23 mouse cellular contexts compared by ENCODE assay signal in the genomic region with DNA sequence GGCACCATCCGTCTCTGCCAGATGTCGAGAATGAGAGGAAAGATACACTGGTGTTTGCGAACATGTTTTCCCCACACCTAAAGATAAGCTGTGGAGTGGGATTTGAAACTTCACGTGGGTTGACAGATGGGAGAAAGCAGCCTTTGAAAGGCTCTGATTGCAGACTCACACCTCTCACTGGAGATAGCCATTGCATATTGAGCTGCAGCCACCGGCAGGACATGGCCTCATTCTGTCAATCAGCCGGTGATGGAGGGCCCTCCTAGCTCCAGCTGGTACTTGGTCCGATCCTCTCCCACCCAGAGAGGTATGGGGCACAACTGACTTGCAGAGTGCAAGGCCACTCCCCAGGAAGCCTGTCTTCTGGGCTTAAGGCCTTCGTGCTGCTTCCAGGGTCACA.
DNase-seq lines count a peak whose midpoint lies in the region; ATAC-seq and TF ChIP-seq lines count a peak whose summit lies in the region.
"Had no signal": no experiment of that assay in that cellular context is flagged by ENCODE, and none has a peak within 500 bp of the region (broad histone marks: within the 10 kb centered on the region; RNA-seq: fewer than 3 reads in every experiment).

No protein-coding gene starts in this region.

- 31% methylated on average over 8 of the region's 8 CpGs for WGBS in heart, embryonic 14.5 days
- WGBS in hindbrain, embryonic 15.5 days, result 52% methylated on average over 8 of the region's 8 CpGs

- no peak for TF ChIP-seq POLR2A in brain, embryonic 14.5 days (IDR thresholded peaks at IDR 0.05; ENCODE audit: borderline replicate concordance, extremely low read depth, insufficient read depth, insufficient read length, poor library complexity, severe bottlenecking)

- H3K27me3 ChIP-seq in heart, embryonic 14.5 days (ENCODE audit: control insufficient read depth, insufficient read depth, low read length), result no peaks in the 10 kb centered on the region
- H3K27me3 ChIP-seq in hindbrain, embryonic 15.5 days, result no peaks in the 10 kb centered on the region
- H3K27me3 ChIP-seq: embryonic facial prominence, embryonic 13.5 days; intestine, embryonic 15.5 days; midbrain, embryonic 15.5 days had no signal

- no peak overlapping the region for H3K4me2 ChIP-seq in heart, embryonic 14.5 days (ENCODE audit: low read length)
- no peak overlapping the region for H3K4me2 ChIP-seq in hindbrain, embryonic 15.5 days
- H3K4me2 ChIP-seq: embryonic facial prominence, embryonic 13.5 days; heart, embryonic 11.5 days; intestine, embryonic 15.5 days; midbrain, embryonic 15.5 days had no signal

- peaks cover 7 to 10% of the 10 kb centered on the region in 2 experiments for H3K4me1 ChIP-seq in heart, embryonic 14.5 days (ENCODE audit: control insufficient read depth in 2 of 2, insufficient read depth in 2 of 2, low read length in 2 of 2)
- peaks cover 6% of the 10 kb centered on the region; the same call in 1 of the 2 replicates for H3K4me1 ChIP-seq in hindbrain, embryonic 15.5 days (replicated peaks)
- H3K4me1 ChIP-seq: embryonic facial prominence, embryonic 13.5 days had no signal

- H3K4me3 ChIP-seq in heart, embryonic 14.5 days (ENCODE audit: control insufficient read depth in 1 of 2, insufficient read depth in 1 of 2, low read depth in 1 of 2, low read length in 2 of 2), result no peak overlapping the region
- no peak overlapping the region for H3K4me3 ChIP-seq in hindbrain, embryonic 15.5 days
- H3K4me3 ChIP-seq: embryonic facial prominence, embryonic 13.5 days; intestine, embryonic 15.5 days; left cerebral cortex, adult 2 months; midbrain, embryonic 15.5 days; myocyte had no signal

- H3K9me3 ChIP-seq in heart, embryonic 14.5 days (ENCODE audit: control insufficient read depth, low read length), result no peaks in the 10 kb centered on the region
- no peaks in the 10 kb centered on the region for H3K9me3 ChIP-seq in hindbrain, embryonic 15.5 days
- H3K9me3 ChIP-seq: embryonic facial prominence, embryonic 13.5 days; G1E; intestine, embryonic 15.5 days; midbrain, embryonic 15.5 days had no signal

- ATAC-seq in heart, embryonic 14.5 days (ENCODE audit: insufficient number of reproducible peaks, insufficient read depth, low FRiP score, low read depth), result no peak
- no peak for ATAC-seq in hindbrain, embryonic 15.5 days (ENCODE audit: low FRiP score, low read depth)
- ATAC-seq: activated CD4-positive, CD25-positive, alpha-beta regulatory T cell, adult 4 months; intestine, embryonic 15.5 days; lung, postnatal 0 days; midbrain, embryonic 15.5 days had no signal

- no peak overlapping the region for H3K27ac ChIP-seq in heart, embryonic 14.5 days (replicated peaks in 1 of 2; ENCODE audit: control insufficient read depth in 1 of 2, insufficient read depth in 1 of 2, low read depth in 2 of 2, low read length in 2 of 2)
- peak overlapping the region; percentile 50 for H3K27ac ChIP-seq in hindbrain, embryonic 15.5 days (replicated peaks)
- H3K27ac ChIP-seq: embryonic facial prominence, embryonic 13.5 days; intestine, embryonic 15.5 days; left cerebral cortex, adult 2 months; midbrain, embryonic 15.5 days had no signal

- DNase-seq in cerebellum, postnatal 10 days, result peak; percentile 52 to 58
- DNase-seq in cerebellum, postnatal 4 days (ENCODE audit: low spot score in 2 of 2), result no peak
- DNase-seq in heart, adult 8-10 months (ENCODE audit: low spot score), result no peak
- DNase-seq in brain, embryonic 14.5 days (ENCODE audit: low read depth), result peak; percentile 58
- DNase-seq in embryo, embryonic 10.5 days (ENCODE audit: low spot score), result no peak
- DNase-seq in gastrocnemius, adult 18-20 months (ENCODE audit: low spot score), result no peak
- DNase-seq: heart, postnatal 36 days; kidney, adult 9 months; kidney, postnatal 25 days; left cerebral cortex, postnatal 4 days; liver; thymus, postnatal 25 days had no signal

- no peaks in the 10 kb centered on the region for H3K36me3 ChIP-seq in heart, embryonic 14.5 days (ENCODE audit: control insufficient read depth, insufficient read depth, low read length)
- no peaks in the 10 kb centered on the region for H3K36me3 ChIP-seq in hindbrain, embryonic 15.5 days
- H3K36me3 ChIP-seq: embryonic facial prominence, embryonic 13.5 days; G1E; intestine, embryonic 15.5 days; midbrain, embryonic 15.5 days had no signal

- 0 out of 2 replicates have a peak overlapping the region, but pooled peaks have one; percentile 14 for H3K9ac ChIP-seq in heart, embryonic 14.5 days (ENCODE audit: low read length)
- no peak overlapping the region for H3K9ac ChIP-seq in hindbrain, embryonic 15.5 days
- H3K9ac ChIP-seq: embryonic facial prominence, embryonic 13.5 days; intestine, embryonic 15.5 days; midbrain, embryonic 15.5 days had no signal

- no peak for TF ChIP-seq CTCF in brain, embryonic 14.5 days (IDR thresholded peaks at IDR 0.05; ENCODE audit: borderline replicate concordance, extremely low read depth, insufficient read depth, insufficient read length)

Comparison
In these comparisons a context has a peak if more than half of its experiments do, and no peak if none do; other contexts are left out.
1. DNase-seq: peak in cerebellum, postnatal 10 days (2 of 2) and brain, embryonic 14.5 days (single experiment); none in cerebellum, postnatal 4 days (0 of 2), heart, adult 8-10 months (single experiment), embryo, embryonic 10.5 days (single experiment) and gastrocnemius, adult 18-20 months (single experiment).